Mouse (Mus musculus) cerebellum, adult 2 months (tissue): ENCODE results near the gene Tmem259. TPM values are rescaled to one million over a fixed set of nuclear protein-coding genes. Genes with fewer than 3 reads are reported as not detected.

ENCODE experiments used
- DNase-seq, 2 experiments: peaks; one replicate each; pipeline ENCODE4 v3.0.0; 2021
- H3K27ac ChIP-seq: fragments of 200-500 bp; 2 replicates; pipeline ENCODE4 v1.5.1; 2012; ENCODE audit warnings: low read length, control low read depth, inconsistent platforms; ENCODE audit not compliant: insufficient read depth
- H3K27me3 ChIP-seq: fragments of 200-500 bp; 2 replicates; pipeline ENCODE4 v1.6.1; 2012; ENCODE audit warnings: inconsistent platforms, mild to moderate bottlenecking, low read length, moderate library complexity; ENCODE audit not compliant: control insufficient read depth, insufficient read depth
- H3K4me1 ChIP-seq: fragments of 200-500 bp; 2 replicates; pipeline ENCODE4 v1.6.1; 2011; ENCODE audit warnings: low read length; ENCODE audit not compliant: control insufficient read depth, insufficient read depth
- H3K4me3 ChIP-seq: fragments of 200-500 bp; replicated peaks from 2 replicates; pipeline ENCODE3; 2011; ENCODE audit warnings: mild to moderate bottlenecking, low read depth, low read length, control low read depth; ENCODE audit not compliant: insufficient read depth
- CTCF ChIP-seq: fragments of 200-500 bp; IDR thresholded peaks from 2 replicates; pipeline ENCODE4 v1.5.1; 2011; ENCODE audit warnings: low read depth, mild to moderate bottlenecking, control low read depth, low read length, moderate library complexity, borderline replicate concordance; ENCODE audit not compliant: insufficient read depth
- POLR2A ChIP-seq: fragments of 200-500 bp; IDR thresholded peaks from 2 replicates; pipeline ENCODE4 v1.6.1; 2011; ENCODE audit warnings: low read length, control low read depth, borderline replicate concordance; ENCODE audit not compliant: insufficient read depth
- WGBS: fragments of 180-500 bp; shearing (Covaris S2); methylation state at CpG from one replicate; pipeline ENCODE4 v1.1.7; 2018; 5-methylcytosine and 5-hydroxymethylcytosine counted together
- polyA plus RNA-seq: library from polyadenylated mRNA; depleted of rRNA; stranded (reverse); fragments of >200 nt; gene quantifications from 2 replicates; pipeline ENCODE4 v1.2.3, GENCODE M21; 2012

Gene Tmem259
- polyA plus RNA-seq, 1 experiment, result 191 TPM

DNA sequence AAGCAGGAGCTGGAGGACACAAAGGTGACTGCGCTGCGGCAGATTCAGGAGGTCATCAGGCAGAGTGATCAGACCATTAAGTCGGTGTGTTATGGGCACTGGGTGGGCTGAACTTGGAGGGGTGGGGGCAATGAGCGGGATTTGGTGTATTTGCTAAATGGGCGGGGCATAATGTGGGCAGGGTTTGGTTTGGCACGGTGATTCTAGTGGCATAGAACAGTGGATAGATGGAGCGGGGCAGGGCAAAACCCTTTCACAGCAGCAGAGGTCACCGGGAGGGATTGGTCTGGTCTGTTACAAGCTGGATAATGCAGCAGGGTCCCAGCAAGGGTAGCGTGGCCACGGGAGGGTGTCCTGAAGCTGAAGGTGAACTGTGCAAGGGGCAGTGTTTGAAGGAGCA is 41.3 kb upstream of the Tmem259 start:
- H3K27me3 ChIP-seq, result no peaks in the 10 kb centered on the region
- 75% methylated on average over 10 of the region's 10 CpGs for WGBS
- no peak for TF ChIP-seq CTCF
- H3K27ac ChIP-seq, result no peak overlapping the region
- no peak overlapping the region for H3K4me3 ChIP-seq
- no peaks in the 10 kb centered on the region for H3K4me1 ChIP-seq
- no peak for DNase-seq

GRCm38 (mm10) chr10:80025044-80025347 is 40.9 kb upstream of the Tmem259 start:
- WGBS, result 47% methylated on average over 4 of the region's 4 CpGs
- Histone ChIP-seq H3K4me1 (no peaks in the 10 kb centered on the region), H3K27ac (no peak overlapping the region), H3K27me3 (no peaks in the 10 kb centered on the region), H3K4me3 (no peak overlapping the region)
- no peak for DNase-seq
- TF ChIP-seq POLR2A (no peak), CTCF (no peak)

DNA sequence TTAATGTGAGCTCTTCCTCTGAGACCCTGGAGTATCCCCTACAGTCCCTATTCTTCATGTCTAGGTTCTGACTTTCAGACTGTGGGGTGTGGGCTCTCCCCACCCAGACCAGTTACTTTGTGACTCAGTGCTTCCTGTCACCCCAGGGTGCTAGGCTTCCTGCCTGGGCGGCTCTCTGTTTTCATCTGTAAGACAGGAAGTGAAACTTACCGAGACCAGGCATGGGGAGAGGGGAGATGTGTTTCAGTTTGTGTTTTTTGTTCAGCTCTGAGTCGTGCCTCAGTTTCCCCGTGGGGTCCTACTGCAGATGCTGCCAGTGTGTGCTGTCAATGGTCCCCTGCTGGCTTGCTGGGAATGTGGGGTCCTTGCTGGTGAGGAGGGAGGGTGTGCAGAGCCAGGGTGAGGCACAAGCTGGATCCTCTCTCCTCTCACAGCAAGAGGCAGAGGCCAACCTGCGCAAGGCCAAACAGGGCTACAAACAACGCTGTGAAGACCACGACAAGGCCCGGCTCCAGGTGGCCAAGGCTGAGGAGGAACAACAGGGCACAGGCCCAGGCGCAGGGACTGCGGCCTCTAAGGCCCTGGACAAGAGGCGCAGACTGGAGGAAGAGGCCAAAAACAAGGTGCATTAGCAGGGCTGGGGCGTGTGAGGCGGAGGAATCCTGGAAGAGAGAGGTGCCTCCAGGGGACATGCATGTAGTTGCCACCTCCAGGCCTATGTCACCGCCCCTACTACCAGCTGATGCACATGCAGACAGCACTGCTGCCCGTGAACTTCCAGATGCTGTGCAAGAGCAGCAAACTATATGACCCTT is 40.3 kb upstream of the Tmem259 start:
- Histone ChIP-seq H3K27ac (no peak overlapping the region), H3K27me3 (no peaks in the 10 kb centered on the region), H3K4me1 (no peaks in the 10 kb centered on the region), H3K4me3 (no peak overlapping the region)
- TF ChIP-seq POLR2A (no peak), CTCF (no peak)
- 71% methylated on average over 15 of the region's 15 CpGs for WGBS
- no peak for DNase-seq

DNA sequence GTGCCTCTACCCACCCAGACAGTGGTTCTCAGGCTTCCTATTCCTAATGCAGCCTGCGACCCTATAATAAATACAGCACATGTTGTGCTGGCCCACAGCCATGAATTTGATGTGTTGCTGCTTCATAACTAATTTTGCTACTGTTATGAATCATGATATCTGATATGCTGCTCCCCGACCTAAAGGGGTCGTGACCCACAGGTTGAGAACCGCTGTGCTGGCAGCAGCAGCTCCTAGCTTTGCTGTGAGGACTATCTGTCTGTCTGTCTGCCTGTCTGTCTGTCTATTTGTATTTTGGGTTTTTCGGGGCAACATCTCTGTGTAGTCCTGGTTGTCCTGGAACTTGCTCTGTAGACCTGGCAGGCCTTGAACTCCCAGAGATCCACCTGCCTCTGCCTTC is 39.6 kb upstream of the Tmem259 start:
- Histone ChIP-seq H3K27me3 (no peaks in the 10 kb centered on the region), H3K27ac (no peak overlapping the region), H3K4me3 (no peak overlapping the region), H3K4me1 (no peaks in the 10 kb centered on the region)
- DNase-seq, result no peak
- no peak for TF ChIP-seq POLR2A
- TF ChIP-seq CTCF, result no peak
- 55% methylated on average over 5 of the region's 5 CpGs for WGBS

DNA sequence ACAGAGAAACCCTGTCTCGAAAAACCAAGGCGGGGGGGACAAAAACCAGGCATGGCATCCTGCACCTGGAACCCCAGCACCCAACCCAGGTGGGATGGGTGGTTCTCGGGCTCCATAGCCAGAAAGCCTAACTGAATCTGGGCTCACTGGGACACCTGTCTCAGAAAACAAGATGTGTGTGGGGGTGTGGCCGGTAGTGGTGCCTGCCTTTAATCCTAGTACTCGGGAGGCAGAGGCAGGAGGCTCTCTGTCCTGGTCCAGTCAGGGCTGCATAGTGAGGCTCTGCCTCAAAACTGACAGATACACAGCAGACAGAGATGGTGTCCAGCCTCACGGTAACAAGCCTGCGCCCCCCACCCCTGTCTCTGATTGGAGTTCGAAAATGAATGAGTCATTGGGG is 38.7 kb upstream of the Tmem259 start:
- Histone ChIP-seq H3K27me3 (no peaks in the 10 kb centered on the region), H3K4me1 (no peaks in the 10 kb centered on the region), H3K4me3 (no peak overlapping the region), H3K27ac (no peak overlapping the region)
- no peak for TF ChIP-seq CTCF
- no peak for TF ChIP-seq POLR2A
- 87% methylated on average over 8 of the region's 8 CpGs for WGBS
- no peak for DNase-seq

GRCm38 (mm10) chr10:80022164-80022563 is 38.0 kb upstream of the Tmem259 start:
- TF ChIP-seq POLR2A (no peak), CTCF (no peak)
- DNase-seq, result no peak
- 42% methylated on average over 12 of the region's 12 CpGs for WGBS

DNA sequence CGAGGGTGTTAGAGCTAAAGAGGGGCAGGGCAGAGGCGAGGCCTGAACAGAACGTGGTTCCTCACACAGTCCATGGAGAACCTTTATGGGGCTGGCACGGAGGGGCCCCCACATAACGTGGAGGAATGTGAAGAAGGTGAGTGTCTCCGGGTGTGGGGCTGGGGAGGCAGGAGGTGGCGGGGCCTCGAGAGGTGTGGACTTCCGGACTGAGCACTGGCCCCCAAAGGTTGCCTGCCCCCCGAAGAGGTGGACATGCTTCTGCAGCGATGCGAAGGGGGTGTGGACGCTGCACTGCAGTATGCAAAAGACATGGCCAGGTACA is 37.2 kb upstream of the Tmem259 start:
- no peaks in the 10 kb centered on the region for H3K4me1 ChIP-seq
- H3K27ac ChIP-seq, result no peak overlapping the region
- WGBS, result 89% methylated on average over 13 of the region's 13 CpGs
- no peak for TF ChIP-seq CTCF
- TF ChIP-seq POLR2A, result no peak
- no peaks in the 10 kb centered on the region for H3K27me3 ChIP-seq
- no peak for DNase-seq
- no peak overlapping the region for H3K4me3 ChIP-seq

More at GRCm38 (mm10) chr10:80022164-80022563, 38.0 kb upstream of the Tmem259 start:
- H3K27ac ChIP-seq, result no peak overlapping the region
- no peaks in the 10 kb centered on the region for H3K27me3 ChIP-seq
- H3K4me1 ChIP-seq, result no peaks in the 10 kb centered on the region
- no peak overlapping the region for H3K4me3 ChIP-seq

DNA sequence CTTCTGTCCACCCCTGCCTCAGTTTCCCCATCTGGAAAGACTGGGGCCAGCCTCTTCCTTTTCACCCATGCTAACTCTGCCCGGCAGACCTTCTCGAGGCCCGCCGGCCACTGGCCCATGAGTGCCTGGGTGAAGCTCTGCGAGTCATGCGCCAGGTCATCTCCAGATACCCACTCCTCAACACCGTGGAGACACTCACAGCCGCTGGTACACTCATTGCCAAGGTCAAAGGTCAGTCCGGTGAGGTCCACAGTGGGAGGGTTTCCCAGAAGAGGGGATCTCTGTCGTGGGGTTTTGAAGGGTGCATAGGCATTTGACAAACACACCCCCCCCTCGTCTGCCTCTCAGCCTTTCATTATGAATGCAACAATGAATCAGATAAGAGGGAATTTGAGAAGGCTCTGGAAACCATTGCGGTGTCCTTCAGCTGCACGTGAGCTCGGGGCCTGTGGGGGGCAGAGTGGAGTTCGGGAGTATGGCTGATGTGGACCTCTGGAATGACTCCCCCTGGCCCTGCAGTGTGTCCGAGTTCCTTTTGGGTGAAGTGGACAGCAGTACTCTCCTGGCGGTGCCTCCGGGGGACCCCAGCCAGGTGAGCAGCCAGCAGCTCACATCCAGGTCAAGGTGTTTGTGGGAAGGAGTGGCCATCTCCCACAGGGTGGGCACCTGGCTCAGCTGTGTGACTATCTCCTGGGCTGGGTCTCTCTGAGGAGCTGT is 36.6 kb upstream of the Tmem259 start:
- TF ChIP-seq POLR2A (no peak), CTCF (no peak)
- no peak overlapping the region for H3K4me3 ChIP-seq
- 81% methylated on average over 18 of the region's 18 CpGs for WGBS
- H3K27me3 ChIP-seq, result no peaks in the 10 kb centered on the region
- no peak for DNase-seq
- H3K27ac ChIP-seq, result no peak overlapping the region
- H3K4me1 ChIP-seq, result no peaks in the 10 kb centered on the region
